Mouse (Mus musculus): ENCODE data around the gene Gm9972. TPM values are rescaled to one million over a fixed set of nuclear protein-coding genes. Genes with fewer than 3 reads are reported as not detected.

The Gm9972 gene
- polyA plus RNA-seq (2015; fragmentation: Nextera tagmentation; extraction: Ambion mirVana): 0.21 TPM in 1 of 2 replicates, not detected in the other

- Histone ChIP-seq H3K9me3 (replicated peaks) (no peaks in the 10 kb centered on the region), H3K27me3 (no peaks in the 10 kb centered on the region), H3K9ac (no peak within 1 kb of the TSS), H3K27ac (no peak within 1 kb of the TSS), H3K4me2 (no peak within 1 kb of the TSS), H3K36me3 (no peaks in the 10 kb centered on the region), H3K4me3 (replicated peaks) (no peak within 1 kb of the TSS), H3K4me1 (no peaks in the 10 kb centered on the region)
- ATAC-seq (replicated peaks; ENCODE audit: low FRiP score): no peak
Measured at GRCm38 (mm10) chr11:43035446-43035845, at the start of gene Gm9972. Gm9972 (plus strand) TSS chr11:43035746.

- Histone ChIP-seq H3K4me3 (replicated peaks) (no peak overlapping the region), H3K4me1 (no peaks in the 10 kb centered on the region), H3K9me3 (replicated peaks) (no peaks in the 10 kb centered on the region), H3K27ac (no peak overlapping the region), H3K4me2 (no peak overlapping the region), H3K36me3 (no peaks in the 10 kb centered on the region), H3K9ac (no peak overlapping the region), H3K27me3 (no peaks in the 10 kb centered on the region)
- ATAC-seq (replicated peaks; ENCODE audit: low FRiP score): no peak
- 52% methylated on average over 3 of the region's 3 CpGs for WGBS
Measured at GRCm38 (mm10) chr11:42999188-42999587, 36.4 kb upstream of the Gm9972 start.

GRCm38 (mm10) chr11:43011941-43012340, 23.6 kb upstream of the Gm9972 start:
- no peak overlapping the region for H3K4me2 ChIP-seq
- H3K27ac ChIP-seq: no peak overlapping the region
- H3K4me1 ChIP-seq: no peaks in the 10 kb centered on the region
- no peaks in the 10 kb centered on the region for H3K36me3 ChIP-seq
- WGBS: 87% methylated on average over 2 of the region's 2 CpGs
- no peak overlapping the region for H3K9ac ChIP-seq
- no peak overlapping the region for H3K4me3 ChIP-seq (replicated peaks)
- ATAC-seq (replicated peaks; ENCODE audit: low FRiP score): no peak
- H3K27me3 ChIP-seq: no peaks in the 10 kb centered on the region
- no peaks in the 10 kb centered on the region for H3K9me3 ChIP-seq (replicated peaks)

GRCm38 (mm10) chr11:43012980-43013379, 22.6 kb upstream of the Gm9972 start:
- WGBS: 85% methylated on average over 4 of the region's 4 CpGs
- Histone ChIP-seq H3K9ac (no peak overlapping the region), H3K4me1 (no peaks in the 10 kb centered on the region), H3K4me3 (replicated peaks) (no peak overlapping the region), H3K9me3 (replicated peaks) (no peaks in the 10 kb centered on the region), H3K4me2 (no peak overlapping the region), H3K36me3 (no peaks in the 10 kb centered on the region), H3K27ac (no peak overlapping the region), H3K27me3 (no peaks in the 10 kb centered on the region)
- no peak for ATAC-seq (replicated peaks; ENCODE audit: low FRiP score)

- Histone ChIP-seq H3K9me3 (replicated peaks) (no peaks in the 10 kb centered on the region), H3K4me1 (no peaks in the 10 kb centered on the region), H3K4me2 (no peak overlapping the region), H3K4me3 (replicated peaks) (no peak overlapping the region), H3K27me3 (no peaks in the 10 kb centered on the region), H3K9ac (no peak overlapping the region), H3K27ac (no peak overlapping the region), H3K36me3 (no peaks in the 10 kb centered on the region)
- no peak for ATAC-seq (replicated peaks; ENCODE audit: low FRiP score)
Measured at GRCm38 (mm10) chr11:43023109-43023688, 12.3 kb upstream of the Gm9972 start.

- 81% methylated on average over 1 of the region's 1 CpGs for WGBS
- H3K9me3 ChIP-seq (replicated peaks): no peaks in the 10 kb centered on the region
Measured at GRCm38 (mm10) chr11:43029813-43030212, 5.7 kb upstream of the Gm9972 start.

GRCm38 (mm10) chr11:43032141-43032540, 3.4 kb upstream of the Gm9972 start:
- WGBS: 79% methylated on average over 4 of the region's 4 CpGs

More at GRCm38 (mm10) chr11:43029813-43030212, 5.7 kb upstream of the Gm9972 start:
- no peak overlapping the region for H3K27ac ChIP-seq
- H3K36me3 ChIP-seq: no peaks in the 10 kb centered on the region
- no peaks in the 10 kb centered on the region for H3K27me3 ChIP-seq
- H3K4me2 ChIP-seq: no peak overlapping the region
- no peak overlapping the region for H3K9ac ChIP-seq
- no peaks in the 10 kb centered on the region for H3K4me1 ChIP-seq
- H3K4me3 ChIP-seq (replicated peaks): no peak overlapping the region
- ATAC-seq (replicated peaks; ENCODE audit: low FRiP score): no peak

GRCm38 (mm10) chr11:43045871-43046548, 10.5 kb downstream of the Gm9972 start:
- H3K9me3 ChIP-seq (replicated peaks): no peaks in the 10 kb centered on the region
- no peaks in the 10 kb centered on the region for H3K4me1 ChIP-seq
- no peak overlapping the region for H3K27ac ChIP-seq
- no peak overlapping the region for H3K9ac ChIP-seq
- no peak overlapping the region for H3K4me3 ChIP-seq (replicated peaks)
- H3K36me3 ChIP-seq: no peaks in the 10 kb centered on the region
- WGBS: 94% methylated on average over 3 of the region's 3 CpGs
- H3K27me3 ChIP-seq: no peaks in the 10 kb centered on the region
- ATAC-seq (replicated peaks; ENCODE audit: low FRiP score): no peak
- no peak overlapping the region for H3K4me2 ChIP-seq

More at GRCm38 (mm10) chr11:43032141-43032540, 3.4 kb upstream of the Gm9972 start:
- no peaks in the 10 kb centered on the region for H3K36me3 ChIP-seq
- no peak overlapping the region for H3K27ac ChIP-seq
- no peak overlapping the region for H3K4me3 ChIP-seq (replicated peaks)
- H3K4me1 ChIP-seq: no peaks in the 10 kb centered on the region
- no peaks in the 10 kb centered on the region for H3K9me3 ChIP-seq (replicated peaks)
- H3K9ac ChIP-seq: no peak overlapping the region
- H3K4me2 ChIP-seq: no peak overlapping the region
- ATAC-seq (replicated peaks; ENCODE audit: low FRiP score): no peak
- no peaks in the 10 kb centered on the region for H3K27me3 ChIP-seq

GRCm38 (mm10) chr11:43049363-43049762, 13.8 kb downstream of the Gm9972 start:
- H3K4me3 ChIP-seq (replicated peaks): no peak overlapping the region
- H3K27me3 ChIP-seq: no peaks in the 10 kb centered on the region
- no peak overlapping the region for H3K4me2 ChIP-seq
- no peak overlapping the region for H3K9ac ChIP-seq
- no peak for ATAC-seq (replicated peaks; ENCODE audit: low FRiP score)
- H3K36me3 ChIP-seq: no peaks in the 10 kb centered on the region
- no peak overlapping the region for H3K27ac ChIP-seq
- 58% methylated on average over 1 of the region's 1 CpGs for WGBS
- H3K9me3 ChIP-seq (replicated peaks): no peaks in the 10 kb centered on the region
- H3K4me1 ChIP-seq: no peaks in the 10 kb centered on the region

- no peak overlapping the region for H3K27ac ChIP-seq
- H3K4me3 ChIP-seq (replicated peaks): no peak overlapping the region
- 90% methylated on average over 5 of the region's 5 CpGs for WGBS
- H3K9me3 ChIP-seq (replicated peaks): no peaks in the 10 kb centered on the region
- H3K9ac ChIP-seq: no peak overlapping the region
- no peaks in the 10 kb centered on the region for H3K4me1 ChIP-seq
- no peak for ATAC-seq (replicated peaks; ENCODE audit: low FRiP score)
- H3K27me3 ChIP-seq: no peaks in the 10 kb centered on the region
- H3K4me2 ChIP-seq: no peak overlapping the region
- H3K36me3 ChIP-seq: no peaks in the 10 kb centered on the region
Measured at GRCm38 (mm10) chr11:43054972-43055371, 19.4 kb downstream of the Gm9972 start.

- no peak overlapping the region for H3K27ac ChIP-seq
- no peak for ATAC-seq (replicated peaks; ENCODE audit: low FRiP score)
- 25% methylated on average over 5 of the region's 5 CpGs for WGBS
Measured at GRCm38 (mm10) chr11:43059437-43059970, 24.0 kb downstream of the Gm9972 start.

GRCm38 (mm10) chr11:43062286-43062685, 26.7 kb downstream of the Gm9972 start:
- no peaks in the 10 kb centered on the region for H3K4me1 ChIP-seq
- no peak overlapping the region for H3K4me2 ChIP-seq
- WGBS: 58% methylated on average over 3 of the region's 3 CpGs
- H3K9ac ChIP-seq: no peak overlapping the region
- no peaks in the 10 kb centered on the region for H3K27me3 ChIP-seq
- H3K27ac ChIP-seq: no peak overlapping the region
- H3K9me3 ChIP-seq (replicated peaks): no peaks in the 10 kb centered on the region
- ATAC-seq (replicated peaks; ENCODE audit: low FRiP score): no peak
- no peaks in the 10 kb centered on the region for H3K36me3 ChIP-seq
- H3K4me3 ChIP-seq (replicated peaks): no peak overlapping the region

More at GRCm38 (mm10) chr11:43059437-43059970, 24.0 kb downstream of the Gm9972 start:
- Histone ChIP-seq H3K9me3 (replicated peaks) (no peaks in the 10 kb centered on the region), H3K4me3 (replicated peaks) (no peak overlapping the region), H3K27me3 (no peaks in the 10 kb centered on the region), H3K9ac (no peak overlapping the region), H3K36me3 (no peaks in the 10 kb centered on the region), H3K4me1 (no peaks in the 10 kb centered on the region), H3K4me2 (no peak overlapping the region)
